Mouse (Mus musculus) kidney, adult 2 months (tissue): Measurements from ENCODE around the gene Gca.

Experiments used
- CTCF ChIP-seq: fragments of 200-500 bp; conservative IDR thresholded peaks from 2 replicates; pipeline ENCODE4 v1.5.1; 2011; ENCODE audit warnings: low read depth, mild to moderate bottlenecking, control low read depth, low read length, moderate library complexity, mixed read lengths; ENCODE audit not compliant: insufficient read depth, insufficient read length
- POLR2A ChIP-seq: fragments of 200-500 bp; IDR thresholded peaks from one replicate; pipeline ENCODE4 v1.6.1; 2011; ENCODE audit warnings: low read depth, low read length, control low read depth

DNA sequence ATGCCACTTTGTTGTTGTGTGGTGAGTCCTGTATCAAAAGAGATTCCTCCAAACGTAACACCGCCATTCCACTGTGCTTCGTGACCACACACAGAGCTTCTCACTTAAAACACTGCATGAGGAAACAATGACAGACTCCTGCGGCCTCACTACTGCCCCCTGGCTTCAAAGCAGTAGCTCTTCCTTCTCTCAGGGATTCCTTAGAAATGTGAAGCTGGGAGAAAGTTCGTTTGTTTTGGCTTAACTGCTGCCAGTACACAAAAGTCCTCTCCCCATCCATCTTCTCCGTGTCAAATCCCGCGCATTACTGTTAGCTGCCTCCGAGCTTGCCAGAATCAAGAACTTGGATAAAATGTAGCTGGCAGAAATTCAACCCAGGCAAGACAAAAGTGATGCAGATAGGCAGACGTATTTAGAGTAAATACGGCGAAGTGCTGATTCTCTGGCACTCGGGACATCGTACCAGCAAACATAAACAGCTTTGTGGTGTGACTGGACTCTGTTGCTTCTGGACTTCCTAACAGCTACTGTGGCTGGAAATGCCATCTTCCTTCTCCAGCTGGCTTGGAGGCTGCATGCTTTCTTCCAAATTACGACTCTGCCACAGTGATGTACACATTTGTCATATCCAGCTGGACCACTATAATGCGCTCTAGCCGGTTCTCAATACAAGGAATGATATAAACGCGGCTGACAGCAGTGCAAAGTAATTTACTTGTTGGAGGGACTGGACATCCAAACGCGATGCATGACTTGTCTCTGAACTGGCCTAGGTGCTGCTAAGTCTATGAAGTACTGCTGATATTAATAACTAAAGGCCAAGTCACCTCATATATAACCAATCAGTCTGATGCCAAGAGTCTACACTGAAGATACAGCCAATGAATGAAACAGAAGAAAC is 20.4 kb upstream of the Gca start:
- no peak for TF ChIP-seq POLR2A
- TF ChIP-seq CTCF, result peak; percentile 74
